Comparison of ENCODE assay signal across 9 mouse cellular contexts in genomic region chr9:115220466-115220865, GRCm38 (mm10).
"Had no signal": no experiment of that assay in that cellular context is flagged by ENCODE, and none has a peak within 500 bp of the region (broad histone marks: within the 10 kb centered on the region; RNA-seq: fewer than 3 reads in every experiment).

No protein-coding gene starts in this region.

- ATAC-seq: lung, postnatal 0 days; midbrain, embryonic 13.5 days had no signal

- DNase-seq: kidney, postnatal 4 days; lung, adult 2 months; lung, postnatal 36 days; right cerebral cortex, postnatal 4 days; spleen, adult 18-20 months; thymus, adult 18-20 months; thymus, postnatal 14 days had no signal
